Mouse (Mus musculus): Measurements from ENCODE around the gene Irf8. TPM values are rescaled to one million over a fixed set of nuclear protein-coding genes. Genes with fewer than 3 reads are reported as not detected.

The Irf8 gene
- total RNA-seq, 2 experiments from 2014 or later: 17.5 to 24.6 TPM

GRCm38 (mm10) chr8:120744448-120744847 is 8.3 kb downstream of the Irf8 start:
- no peak for ATAC-seq (replicated peaks; ENCODE audit: low FRiP score, poor library complexity, severe bottlenecking)

- no peak for ATAC-seq (replicated peaks; ENCODE audit: low FRiP score, poor library complexity, severe bottlenecking)
Measured at GRCm38 (mm10) chr8:120745226-120745625, 9.1 kb downstream of the Irf8 start.

- ATAC-seq (replicated peaks; ENCODE audit: low FRiP score, poor library complexity, severe bottlenecking): no peak
Measured at GRCm38 (mm10) chr8:120746007-120746701, 10.0 kb downstream of the Irf8 start.

GRCm38 (mm10) chr8:120747286-120747685 is 11.1 kb downstream of the Irf8 start:
- no peak for ATAC-seq (replicated peaks; ENCODE audit: low FRiP score, poor library complexity, severe bottlenecking)

GRCm38 (mm10) chr8:120750616-120751015 is 14.5 kb downstream of the Irf8 start:
- ATAC-seq (replicated peaks; ENCODE audit: low FRiP score, poor library complexity, severe bottlenecking): no peak

- no peak for ATAC-seq (replicated peaks; ENCODE audit: low FRiP score, poor library complexity, severe bottlenecking)
Measured at GRCm38 (mm10) chr8:120751226-120752081, 15.3 kb downstream of the Irf8 start.

GRCm38 (mm10) chr8:120752082-120752452 is 15.9 kb downstream of the Irf8 start:
- ATAC-seq (replicated peaks; ENCODE audit: low FRiP score, poor library complexity, severe bottlenecking): no peak

GRCm38 (mm10) chr8:120753476-120753875 is 17.3 kb downstream of the Irf8 start:
- no peak for ATAC-seq (replicated peaks; ENCODE audit: low FRiP score, poor library complexity, severe bottlenecking)

GRCm38 (mm10) chr8:120755306-120756297 is 19.4 kb downstream of the Irf8 start:
- no peak for ATAC-seq (replicated peaks; ENCODE audit: low FRiP score, poor library complexity, severe bottlenecking)

- no peak for ATAC-seq (replicated peaks; ENCODE audit: low FRiP score, poor library complexity, severe bottlenecking)
Measured at GRCm38 (mm10) chr8:120758005-120758404, 21.8 kb downstream of the Irf8 start.

GRCm38 (mm10) chr8:120759847-120760246 is 23.7 kb downstream of the Irf8 start:
- ATAC-seq (replicated peaks; ENCODE audit: low FRiP score, poor library complexity, severe bottlenecking): no peak

GRCm38 (mm10) chr8:120760341-120761215 is 24.4 kb downstream of the Irf8 start:
- no peak for ATAC-seq (replicated peaks; ENCODE audit: low FRiP score, poor library complexity, severe bottlenecking)

GRCm38 (mm10) chr8:120763267-120763666 is 27.1 kb downstream of the Irf8 start:
- no peak for ATAC-seq (replicated peaks; ENCODE audit: low FRiP score, poor library complexity, severe bottlenecking)

GRCm38 (mm10) chr8:120764638-120765037 is 28.5 kb downstream of the Irf8 start:
- ATAC-seq (replicated peaks; ENCODE audit: low FRiP score, poor library complexity, severe bottlenecking): no peak

GRCm38 (mm10) chr8:120766622-120767021 is 30.5 kb downstream of the Irf8 start:
- no peak for ATAC-seq (replicated peaks; ENCODE audit: low FRiP score, poor library complexity, severe bottlenecking)

GRCm38 (mm10) chr8:120768454-120769218 is 32.5 kb downstream of the Irf8 start:
- ATAC-seq (replicated peaks; ENCODE audit: low FRiP score, poor library complexity, severe bottlenecking): no peak

- ATAC-seq (replicated peaks; ENCODE audit: low FRiP score, poor library complexity, severe bottlenecking): no peak
Measured at GRCm38 (mm10) chr8:120777184-120777583, 41.0 kb downstream of the Irf8 start.

GRCm38 (mm10) chr8:120777732-120778131 is 41.6 kb downstream of the Irf8 start:
- no peak for ATAC-seq (replicated peaks; ENCODE audit: low FRiP score, poor library complexity, severe bottlenecking)
